Mouse (Mus musculus) Patski (cell line): Measurements from ENCODE around the gene Galnt9. TPM values are rescaled to one million over a fixed set of nuclear protein-coding genes. Genes with fewer than 3 reads are reported as not detected.

Experiments used
- ATAC-seq: fragments of 100-300 bp; one replicate; pipeline ENCODE4 v1.8.0; 2021
- CTCF ChIA-PET: fragments of 350-600 bp; sonication (Branson Sonifier 250); formaldehyde crosslinking; loops from one replicate; lab custom pipeline; 2022; ENCODE audit warnings: inconsistent platforms; lab: Charles Lee
- POLR2A ChIA-PET: fragments of 350-600 bp; sonication (Branson Sonifier 250); formaldehyde crosslinking; loops from one replicate; lab custom pipeline; 2022; ENCODE audit warnings: antibody characterized with exemption, inconsistent platforms; lab: Charles Lee
- DNase-seq: peaks from one replicate; pipeline ENCODE4 v3.0.0-alpha.2; 2011; ENCODE audit warnings: low read depth, low spot score
- H3K27me3 ChIP-seq: fragments of 371-371 bp; one replicate; pipeline ENCODE4 v1.5.1; 2021
- CTCF ChIP-seq: fragments of 100-300 bp; IDR thresholded peaks from one replicate; pipeline ENCODE4 v1.5.1; 2021
- in situ Hi-C: fragments of 300-500 bp; cut with MboI; formaldehyde crosslinking; loops from 3 replicates; pipeline ENCODE4 v1.11.1; 2018; ENCODE audit warnings: low pct_unique_long_range_greater_than_20kb, mixed read lengths
- polyA plus RNA-seq: library from polyadenylated mRNA; unstranded; gene quantifications from one replicate; pipeline ENCODE4 v1.2.3, GENCODE M21; 2021

Gene Galnt9
- polyA plus RNA-seq, 1 experiment from 2014 or later = not detected

GRCm38 (mm10) chr5:110624319-110624718, 80.2 kb downstream of the Galnt9 start:
- no peak for DNase-seq
- ATAC-seq = no peak
- in situ Hi-C loops = no loop called here
- POLR2A ChIA-PET = no interaction called here
- CTCF ChIA-PET = interaction anchor here (0.8 to 2.5 kb wide), 2 partner anchors 15 to 130 kb away, joined by 3 to 8 read pairs; no protein-coding TSS in a partner anchor
- peaks cover 31% of the 10 kb centered on the region for H3K27me3 ChIP-seq
- TF ChIP-seq CTCF = no peak

GRCm38 (mm10) chr5:110627351-110627750, 83.2 kb downstream of the Galnt9 start:
- DNase-seq = no peak
- H3K27me3 ChIP-seq = peaks cover 12% of the 10 kb centered on the region
- no peak for TF ChIP-seq CTCF
- ChIA-PET CTCF (no interaction called here), POLR2A (no interaction called here)
- no peak for ATAC-seq
- in situ Hi-C loops = no loop called here

GRCm38 (mm10) chr5:110628156-110628555, 84.0 kb downstream of the Galnt9 start:
- in situ Hi-C loops = no loop called here
- POLR2A ChIA-PET = no interaction called here
- DNase-seq (no peak), ATAC-seq (no peak)
- CTCF ChIA-PET = interaction anchor here (0.9 kb wide), 1 partner anchor 13 kb away, joined by 3 read pairs; no protein-coding TSS in a partner anchor
- peaks cover 12% of the 10 kb centered on the region for H3K27me3 ChIP-seq
- no peak for TF ChIP-seq CTCF

GRCm38 (mm10) chr5:110629525-110630120, 85.5 kb downstream of the Galnt9 start:
- peaks cover 12% of the 10 kb centered on the region for H3K27me3 ChIP-seq
- no peak for TF ChIP-seq CTCF
- POLR2A ChIA-PET = no interaction called here
- in situ Hi-C loops = loop anchor here (5.0 kb wide), 1 partner anchor 272 kb away; no protein-coding TSS in a partner anchor
- DNase-seq = no peak
- CTCF ChIA-PET = interaction anchor here (1.3 kb wide), 1 partner anchor 135 kb away, joined by 4 read pairs; no protein-coding TSS in a partner anchor
- no peak for ATAC-seq

- in situ Hi-C loops = loop anchor here (5.0 kb wide), 1 partner anchor 144 kb away; no protein-coding TSS in a partner anchor
- no peaks in the 10 kb centered on the region for H3K27me3 ChIP-seq
- no peak for DNase-seq
- ChIA-PET CTCF (interaction anchor here (0.8 to 5.6 kb wide), 11 partner anchors 13 to 281 kb away, joined by 3 to 67 read pairs (median 4); no protein-coding TSS in a partner anchor), POLR2A (interaction anchor here (0.6 kb wide), 1 partner anchor 257 kb away, joined by 3 read pairs; no protein-coding TSS in a partner anchor)
- ATAC-seq = no peak
- no peak for TF ChIP-seq CTCF
These were observed 92.0 kb downstream of the Galnt9 start for GRCm38 (mm10) chr5:110635951-110636707.

- ChIA-PET POLR2A (no interaction called here), CTCF (interaction anchor here (0.7 to 5.6 kb wide), 6 partner anchors 16 to 631 kb away, joined by 3 to 67 read pairs (median 4); partner anchors contain the start of genes Ddx51 and Noc4l)
- in situ Hi-C loops = loop anchor here (5.0 kb wide), 1 partner anchor 146 kb away; no protein-coding TSS in a partner anchor
- no peak for TF ChIP-seq CTCF
- H3K27me3 ChIP-seq = no peaks in the 10 kb centered on the region
- DNase-seq = no peak
- ATAC-seq = no peak
These were observed 94.3 kb downstream of the Galnt9 start for GRCm38 (mm10) chr5:110638306-110639074.

GRCm38 (mm10) chr5:110639459-110639858, 95.3 kb downstream of the Galnt9 start:
- in situ Hi-C loops = loop anchor here (5.0 kb wide), 1 partner anchor 147 kb away; no protein-coding TSS in a partner anchor
- ATAC-seq (no peak), DNase-seq (peak; percentile 22)
- ChIA-PET CTCF (interaction anchor here (0.7 to 5.6 kb wide), 15 partner anchors 11 to 630 kb away, joined by 3 to 67 read pairs (median 3); partner anchors contain the start of genes Ddx51 and Noc4l), POLR2A (no interaction called here)
- no peaks in the 10 kb centered on the region for H3K27me3 ChIP-seq
- peak; percentile 90 for TF ChIP-seq CTCF

- H3K27me3 ChIP-seq = no peaks in the 10 kb centered on the region
- DNase-seq = no peak
- in situ Hi-C loops = no loop called here
- ChIA-PET POLR2A (no interaction called here), CTCF (interaction anchor here (1.0 kb wide), 1 partner anchor 152 kb away, joined by 4 read pairs; no protein-coding TSS in a partner anchor)
- no peak for ATAC-seq
- TF ChIP-seq CTCF = no peak
These were observed 102.2 kb downstream of the Galnt9 start for GRCm38 (mm10) chr5:110646377-110646776.

GRCm38 (mm10) chr5:110652719-110653648, 108.8 kb downstream of the Galnt9 start, which contains the start of the genes Noc4l and Ddx51:
Gene Noc4l, minus strand, starts transcription at chr5:110653417.
Gene Ddx51, plus strand, starts transcription at chr5:110653451.
- no peaks in the 10 kb centered on the region for H3K27me3 ChIP-seq
- CTCF ChIA-PET = interaction anchor here (0.7 to 3.0 kb wide), 2 partner anchors 14 to 18 kb away, joined by 3 to 11 read pairs; no protein-coding TSS in a partner anchor
- in situ Hi-C loops = no loop called here
- peak; percentile 70 for ATAC-seq
- POLR2A ChIA-PET = interaction anchor here (0.7 to 1.8 kb wide), 4 partner anchors 18 to 155 kb away, joined by 3 to 4 read pairs (median 3); partner anchors contain the start of gene Ep400
- DNase-seq = peak; percentile 65
- no peak for TF ChIP-seq CTCF
